Mouse (Mus musculus): ENCODE measurements around the gene Naxd. TPM values are rescaled to one million over a fixed set of nuclear protein-coding genes. Genes with fewer than 3 reads are reported as not detected.
A peak's percentile ranks its signal among the peaks of the same experiment; 100 is the strongest.
"Not testable (repeated sequence)": the region's sequence is repeated elsewhere in the genome, so short reads cannot be mapped to it uniquely, and the experiment has no call there.

Naxd gene
- polyA plus RNA-seq, 1 experiment from 2014 or later: 70.0 TPM

DNA sequence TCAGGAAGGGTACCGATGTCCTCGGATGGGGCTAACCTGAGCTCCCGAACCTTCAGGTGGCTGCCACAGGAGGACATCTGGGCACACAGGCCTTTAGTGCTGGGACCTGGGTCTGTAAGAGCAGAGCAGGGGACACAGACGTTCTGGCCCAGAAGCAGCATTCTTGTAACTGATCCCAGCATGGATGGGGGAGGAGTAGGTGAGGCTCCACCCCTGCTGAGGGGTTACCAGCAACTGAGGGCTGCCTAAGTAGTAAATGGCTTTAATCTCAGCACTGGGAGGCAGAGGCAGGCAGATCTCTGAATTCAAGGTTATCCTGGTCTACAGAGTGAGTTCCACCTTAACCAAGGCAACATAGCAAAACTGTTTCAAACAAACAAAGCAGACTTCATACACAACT is 45.6 kb downstream of the Naxd start:
- Histone ChIP-seq H3K4me3 (no peak overlapping the region), H3K9ac (no peak overlapping the region), H3K9me3 (replicated peaks) (no peaks in the 10 kb centered on the region), H3K27ac (no peak overlapping the region), H3K4me1 (replicated peaks) (no peaks in the 10 kb centered on the region), H3K36me3 (peaks cover 31% of the 10 kb centered on the region), H3K4me2 (no peak overlapping the region), H3K27me3 (no peaks in the 10 kb centered on the region)
- no peak for ATAC-seq (replicated peaks; ENCODE audit: insufficient number of reproducible peaks, insufficient read depth, low FRiP score, low read depth)
- WGBS: 80% methylated on average over 4 of the region's 4 CpGs

DNA sequence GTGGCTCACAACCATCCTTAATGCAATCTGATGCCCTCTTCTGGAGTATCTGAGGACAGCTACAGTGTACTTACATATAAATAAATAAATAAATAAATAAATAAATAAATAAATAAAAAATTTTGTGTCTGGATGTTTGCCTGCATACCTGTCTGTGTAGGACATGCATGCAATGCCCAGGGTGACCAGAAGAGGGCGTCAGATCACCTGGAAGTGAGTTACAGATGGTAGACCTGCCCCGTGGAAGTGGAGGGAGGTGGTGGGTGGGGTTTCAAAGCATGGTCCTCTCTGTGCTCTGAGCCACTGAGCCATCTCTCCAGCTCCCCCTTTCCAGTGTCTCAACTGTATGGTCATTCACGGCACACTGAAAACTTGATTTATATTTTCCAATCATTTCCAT is 47.1 kb downstream of the Naxd start:
- Histone ChIP-seq H3K4me3 (no peak overlapping the region), H3K9me3 (replicated peaks) (no peaks in the 10 kb centered on the region), H3K27me3 (no peaks in the 10 kb centered on the region), H3K27ac (no peak overlapping the region), H3K9ac (no peak overlapping the region), H3K4me2 (no peak overlapping the region), H3K36me3 (peaks cover 31% of the 10 kb centered on the region), H3K4me1 (replicated peaks) (no peaks in the 10 kb centered on the region; the same call in 1 of the 2 replicates)
- ATAC-seq (replicated peaks; ENCODE audit: insufficient number of reproducible peaks, insufficient read depth, low FRiP score, low read depth): no peak
- 52% methylated on average over 3 of the region's 3 CpGs for WGBS

DNA sequence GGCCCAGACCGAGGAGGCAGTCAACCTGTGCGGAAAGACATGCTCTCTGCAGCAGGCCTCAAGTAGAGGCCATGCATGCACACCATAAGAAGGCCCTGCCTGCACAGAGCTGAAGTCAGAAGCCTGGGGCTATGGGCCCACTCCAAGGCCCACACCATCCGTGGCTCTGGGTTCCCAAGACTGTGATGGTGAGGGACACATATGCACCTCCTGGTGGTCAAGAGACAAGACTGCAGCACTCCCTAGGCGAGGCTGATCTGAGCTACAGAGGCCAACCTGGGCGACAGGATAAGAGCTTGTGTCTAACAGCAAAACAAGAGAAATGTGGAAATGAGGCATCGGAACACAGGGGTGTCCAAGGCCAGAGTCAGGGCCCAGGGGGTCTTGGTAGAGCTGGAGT is 49.8 kb downstream of the Naxd start:
- 63% methylated on average over 6 of the region's 6 CpGs for WGBS
- Histone ChIP-seq H3K9ac (no peak overlapping the region), H3K4me3 (no peak overlapping the region), H3K36me3 (peaks cover 10% of the 10 kb centered on the region; the same call in 1 of the 2 replicates), H3K27ac (no peak overlapping the region), H3K4me1 (replicated peaks) (peaks cover 12% of the 10 kb centered on the region), H3K27me3 (no peaks in the 10 kb centered on the region), H3K9me3 (replicated peaks) (no peaks in the 10 kb centered on the region), H3K4me2 (no peak overlapping the region)
- ATAC-seq (replicated peaks; ENCODE audit: insufficient number of reproducible peaks, insufficient read depth, low FRiP score, low read depth): no peak

DNA sequence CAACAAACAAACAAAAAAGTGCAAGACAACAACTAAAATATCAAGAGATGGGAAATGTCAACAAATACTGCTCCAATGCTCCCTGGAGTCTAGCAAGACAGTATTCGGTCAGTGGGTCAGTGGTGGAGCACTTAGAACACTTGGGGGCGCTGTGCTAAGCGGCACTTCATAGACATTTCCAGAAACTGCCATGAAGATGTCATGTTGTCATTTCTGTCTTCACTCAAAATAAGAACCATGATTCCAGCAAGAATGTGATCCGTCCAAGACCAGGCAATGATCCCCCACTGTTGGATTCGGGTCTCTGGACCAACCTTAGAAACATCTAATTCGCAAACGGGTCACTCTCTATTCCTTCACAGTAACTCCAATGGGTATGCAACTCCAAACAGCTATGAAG is 52.4 kb downstream of the Naxd start:
- H3K9ac ChIP-seq: 0 out of 2 replicates have a peak overlapping the region, but pooled peaks have one; percentile 92
- peak overlapping the region; percentile 83 for H3K4me3 ChIP-seq
- H3K36me3 ChIP-seq: 0 out of 2 replicates have a peak, but pooled peaks cover 7% of the 10 kb centered on the region
- peak overlapping the region; percentile 80 for H3K4me2 ChIP-seq
- peak overlapping the region; percentile 95; the same call in 1 of the 2 replicates for H3K27ac ChIP-seq
- H3K9me3 ChIP-seq (replicated peaks): no peaks in the 10 kb centered on the region
- no peaks in the 10 kb centered on the region for H3K27me3 ChIP-seq
- no peak for ATAC-seq (replicated peaks; ENCODE audit: insufficient number of reproducible peaks, insufficient read depth, low FRiP score, low read depth)
- H3K4me1 ChIP-seq (replicated peaks): peaks cover 24% of the 10 kb centered on the region
- WGBS: 16% methylated on average over 7 of the region's 7 CpGs

DNA sequence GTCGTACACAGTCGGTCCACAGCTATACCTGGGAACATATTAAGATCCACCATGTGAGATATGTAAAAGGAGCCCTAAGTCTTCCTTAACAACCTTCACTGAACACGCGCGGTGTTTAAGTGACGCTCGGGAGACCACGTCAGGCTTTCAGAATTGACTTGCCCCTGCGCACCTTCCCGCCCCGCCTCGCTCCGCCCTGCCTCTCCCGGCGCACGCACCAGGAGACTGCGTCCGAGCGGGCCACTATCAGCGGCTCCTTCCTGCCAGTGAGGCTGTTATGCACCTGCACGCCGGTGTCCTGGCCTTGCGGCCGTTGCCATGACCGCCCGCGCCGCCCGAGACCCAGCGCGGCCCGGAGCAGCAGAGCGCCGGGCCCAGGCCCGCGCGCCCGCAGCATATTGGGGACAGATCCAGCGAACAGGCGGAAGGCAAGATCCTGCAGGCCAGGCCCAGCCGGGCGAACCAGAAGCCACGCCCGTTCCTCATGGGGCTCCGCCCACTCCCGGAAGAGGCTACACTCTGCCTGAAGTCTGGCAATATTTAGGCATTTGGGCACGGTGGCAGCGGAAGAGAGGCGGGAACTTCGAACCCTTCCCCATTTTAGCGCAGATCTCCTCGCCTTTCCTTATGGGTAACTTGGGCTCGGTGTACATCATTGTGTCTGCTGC is 53.1 kb downstream of the Naxd start, which contains the start of gene Cars2:
Cars2 (minus strand) TSS at position 503 of the 668 bp plus-strand sequence.
- H3K27ac ChIP-seq: peak within 1 kb of the TSS; percentile 95
- H3K4me1 ChIP-seq (replicated peaks): peaks cover 25% of the 10 kb centered on the region
- H3K36me3 ChIP-seq: 0 out of 2 replicates have a peak, but pooled peaks cover 7% of the 10 kb centered on the region
- WGBS: under 1% methylated on average over 53 of the region's 53 CpGs
- H3K27me3 ChIP-seq: no peaks in the 10 kb centered on the region
- H3K9me3 ChIP-seq (replicated peaks): no peaks in the 10 kb centered on the region
- peak within 1 kb of the TSS; percentile 92 for H3K9ac ChIP-seq
- peak within 1 kb of the TSS; percentile 80 for H3K4me2 ChIP-seq
- peak within 1 kb of the TSS; percentile 83 for H3K4me3 ChIP-seq
- ATAC-seq (replicated peaks; ENCODE audit: insufficient number of reproducible peaks, insufficient read depth, low FRiP score, low read depth): peak; percentile 74

DNA sequence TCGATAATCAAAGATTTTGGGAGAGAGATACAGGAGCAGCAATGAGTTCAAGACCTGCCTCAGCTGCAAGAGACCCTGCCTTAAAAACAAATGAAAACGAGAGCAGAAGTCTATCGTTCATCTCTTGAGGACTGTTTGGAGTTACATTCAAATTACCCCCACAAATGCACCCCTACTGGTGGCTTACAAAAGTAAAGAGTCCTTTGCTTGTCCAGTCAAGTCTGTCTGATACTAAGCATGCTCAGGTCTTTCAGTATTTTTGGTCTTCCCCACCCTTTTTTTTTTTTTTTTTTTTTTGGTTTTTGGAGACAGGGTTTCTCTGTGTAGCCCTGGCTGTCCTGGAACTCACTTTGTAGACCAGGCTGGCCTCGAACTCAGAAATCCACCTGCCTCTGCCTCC is 54.2 kb downstream of the Naxd start:
- H3K27ac ChIP-seq; H3K4me3 ChIP-seq; H3K9ac ChIP-seq; H3K27me3 ChIP-seq; H3K9me3 ChIP-seq (replicated peaks); ATAC-seq (replicated peaks; ENCODE audit: insufficient number of reproducible peaks, insufficient read depth, low FRiP score, low read depth); H3K36me3 ChIP-seq; H3K4me2 ChIP-seq: not testable (repeated sequence)
- 83% methylated on average over 4 of the region's 4 CpGs for WGBS
- H3K4me1 ChIP-seq (replicated peaks): peaks cover 25% of the 10 kb centered on the region

DNA sequence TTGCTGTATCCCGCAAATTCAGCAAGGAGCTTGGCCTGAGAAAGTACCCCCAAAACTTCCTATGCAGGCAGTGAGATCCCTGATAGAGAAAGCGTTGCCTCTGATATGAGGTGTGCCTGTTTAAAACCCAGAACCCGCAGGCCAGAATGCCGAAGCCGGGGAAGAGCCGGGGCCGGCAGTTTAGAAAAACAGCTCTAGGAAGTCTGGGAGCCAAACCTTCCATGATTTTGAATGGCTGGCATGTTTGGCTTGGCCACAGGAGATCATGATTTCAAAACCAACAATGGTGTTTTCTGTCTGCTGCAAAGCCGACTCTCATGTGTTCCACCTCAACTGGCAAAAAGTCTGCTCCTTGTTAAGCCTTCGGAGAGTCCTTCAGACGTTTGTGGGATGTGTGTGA is 55.1 kb downstream of the Naxd start:
- ATAC-seq (replicated peaks; ENCODE audit: insufficient number of reproducible peaks, insufficient read depth, low FRiP score, low read depth): no peak
- H3K4me1 ChIP-seq (replicated peaks): peaks cover 25% of the 10 kb centered on the region

DNA sequence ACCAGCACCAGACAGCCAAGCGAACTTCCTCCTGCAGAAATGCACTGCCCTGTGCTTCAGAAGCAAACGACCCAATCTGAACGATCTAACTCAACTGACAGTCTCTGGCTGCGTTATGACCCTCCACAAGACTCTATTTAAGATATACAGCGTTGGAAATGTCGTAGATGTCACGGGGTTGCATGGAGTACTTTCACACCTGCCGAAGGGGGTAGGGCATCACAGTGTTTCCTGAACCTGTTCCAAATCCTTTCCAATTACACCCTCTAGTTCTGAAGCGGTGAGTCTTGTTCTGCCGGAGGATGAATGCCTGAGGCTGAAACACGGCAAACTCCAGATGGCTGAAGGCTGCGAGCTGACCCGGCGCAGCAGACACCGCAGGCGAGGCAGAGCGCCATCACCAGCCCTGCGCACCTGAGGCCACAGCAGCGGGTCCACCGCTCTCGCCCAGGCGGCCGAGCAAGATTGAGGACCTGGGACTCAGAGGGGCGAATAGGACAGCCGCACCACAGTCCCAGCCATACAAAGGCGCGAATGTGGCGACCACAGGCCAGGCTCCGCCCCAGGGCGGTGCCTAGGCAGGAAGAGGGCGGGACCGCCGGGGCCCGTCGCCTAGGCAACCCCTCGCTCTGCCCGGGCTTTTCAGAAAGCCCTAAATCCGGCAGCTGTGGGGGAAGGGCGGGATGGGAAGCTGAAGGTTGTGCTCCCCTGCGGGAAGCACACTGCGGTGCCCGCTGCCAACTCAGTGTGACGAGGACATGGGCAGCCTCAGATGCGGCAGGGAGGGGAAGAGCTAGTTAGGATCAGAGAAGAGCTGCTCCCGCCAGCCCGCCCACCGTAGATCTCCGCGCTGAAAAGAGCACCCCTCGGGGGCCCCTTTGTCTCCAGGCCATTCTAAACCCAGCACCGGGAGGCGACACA is 57.8 kb downstream of the Naxd start, which contains the start of gene Ing1:
Ing1 (plus strand) TSS at position 773 of the 921 bp plus-strand sequence.
- peaks cover 31% of the 10 kb centered on the region for H3K4me1 ChIP-seq (replicated peaks)
- peak within 1 kb of the TSS; percentile 100 for H3K27ac ChIP-seq
- H3K4me3 ChIP-seq: peak within 1 kb of the TSS; percentile 98
- WGBS: under 1% methylated on average over 52 of the region's 52 CpGs
- H3K36me3 ChIP-seq: no peaks in the 10 kb centered on the region
- peak within 1 kb of the TSS; percentile 97 for H3K9ac ChIP-seq
- H3K4me2 ChIP-seq: peak within 1 kb of the TSS; percentile 91
- peak; percentile 71 for ATAC-seq (replicated peaks; ENCODE audit: insufficient number of reproducible peaks, insufficient read depth, low FRiP score, low read depth)
- no peaks in the 10 kb centered on the region for H3K27me3 ChIP-seq
- H3K9me3 ChIP-seq (replicated peaks): no peaks in the 10 kb centered on the region

More for the DNA sequence above, 55.1 kb downstream of the Naxd start:
- WGBS: 78% methylated on average over 10 of the region's 10 CpGs
- H3K4me2 ChIP-seq: no peak overlapping the region
- no peak overlapping the region for H3K9ac ChIP-seq
- 0 out of 2 replicates have a peak, but pooled peaks cover 1% of the 10 kb centered on the region for H3K36me3 ChIP-seq
- H3K9me3 ChIP-seq (replicated peaks): no peaks in the 10 kb centered on the region
- no peak overlapping the region for H3K27ac ChIP-seq
- H3K4me3 ChIP-seq: no peak overlapping the region
- H3K27me3 ChIP-seq: no peaks in the 10 kb centered on the region

DNA sequence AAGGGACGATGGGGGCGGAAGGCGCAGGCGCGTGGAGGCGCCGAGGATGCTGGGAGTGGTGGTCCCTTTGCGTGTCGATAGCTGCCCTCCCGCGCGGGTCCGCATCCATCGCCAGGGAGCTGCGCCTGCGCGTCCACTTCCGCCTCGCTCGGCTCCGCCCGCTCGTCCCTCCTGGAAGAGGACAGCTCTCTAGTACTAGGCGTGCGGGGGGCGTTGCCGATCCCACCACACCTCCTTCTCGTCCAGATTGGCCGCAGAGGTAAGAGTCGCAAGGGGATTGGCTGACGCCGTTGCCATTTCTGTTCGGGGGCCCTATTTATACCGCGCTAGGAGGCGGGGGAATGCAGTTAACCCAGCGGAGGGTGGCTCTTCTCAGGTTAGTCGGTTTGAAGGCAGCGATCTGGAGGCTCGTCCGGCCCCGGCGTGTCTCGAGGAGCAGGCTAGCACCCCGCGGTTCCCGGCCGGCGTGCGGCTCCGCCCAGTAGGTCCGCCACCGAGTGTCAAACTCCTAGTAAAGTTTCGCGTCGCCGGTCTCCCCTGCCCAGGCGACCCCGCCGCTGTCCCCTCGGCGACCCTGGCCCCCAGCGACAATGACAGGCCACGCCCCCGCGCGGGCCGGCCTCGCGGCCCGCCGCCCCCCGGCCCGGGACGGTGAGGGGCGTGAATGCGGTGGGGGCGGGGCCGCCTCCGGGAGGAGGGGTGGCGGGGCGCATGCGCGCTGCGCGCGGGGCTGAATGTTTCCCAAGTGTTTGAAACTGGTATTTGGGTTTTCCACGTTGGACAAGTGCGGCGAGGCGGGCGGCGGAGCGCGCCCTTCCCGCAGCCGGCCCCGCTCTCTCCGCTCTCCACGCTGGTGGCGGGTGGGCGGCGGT is 58.6 kb downstream of the Naxd start:
- WGBS: under 1% methylated on average over 99 of the region's 103 CpGs

DNA sequence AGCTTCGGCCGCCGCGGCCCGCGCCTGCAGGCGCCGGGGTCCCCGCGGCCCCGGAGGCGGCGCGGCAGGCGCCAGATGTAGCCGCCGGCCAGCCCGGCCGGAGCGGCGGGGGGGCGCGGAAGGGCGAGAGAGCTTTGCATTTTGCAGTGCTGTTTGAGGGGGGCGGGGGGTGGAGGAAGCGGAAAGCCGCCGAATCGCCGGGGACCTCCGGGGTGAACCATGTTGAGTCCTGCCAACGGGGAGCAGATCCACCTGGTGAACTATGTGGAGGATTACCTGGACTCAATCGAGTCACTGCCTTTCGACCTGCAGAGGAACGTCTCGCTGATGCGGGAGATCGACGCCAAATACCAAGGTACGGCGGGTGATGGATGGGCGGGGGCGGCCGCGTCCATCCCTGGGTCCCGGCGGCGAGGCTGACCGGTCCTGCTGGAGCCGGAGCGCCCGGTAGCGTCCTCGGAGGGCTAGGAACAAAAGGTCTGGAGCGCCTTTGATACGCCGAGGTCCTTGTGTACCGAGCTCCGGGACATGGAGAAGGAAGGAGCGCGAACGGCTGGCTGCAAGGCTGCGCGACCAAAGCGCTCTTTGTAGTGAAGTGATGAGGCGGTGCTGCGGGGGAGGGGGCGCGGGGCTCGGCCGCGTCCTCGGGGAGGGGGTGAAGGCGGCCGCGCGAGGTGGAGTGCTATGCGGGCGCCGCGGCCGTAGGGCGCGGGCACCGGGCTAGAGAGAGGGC is 59.6 kb downstream of the Naxd start:
- ATAC-seq (replicated peaks; ENCODE audit: insufficient number of reproducible peaks, insufficient read depth, low FRiP score, low read depth): no peak
- H3K27me3 ChIP-seq: no peaks in the 10 kb centered on the region
- H3K27ac ChIP-seq: peak overlapping the region; percentile 100
- H3K4me2 ChIP-seq: peak overlapping the region; percentile 91
- peaks cover 9% of the 10 kb centered on the region for H3K36me3 ChIP-seq
- under 1% methylated on average over 81 of the region's 85 CpGs for WGBS
- peaks cover 27% of the 10 kb centered on the region for H3K4me1 ChIP-seq (replicated peaks)
- no peaks in the 10 kb centered on the region for H3K9me3 ChIP-seq (replicated peaks)
- H3K9ac ChIP-seq: peak overlapping the region; percentile 97
- peak overlapping the region; percentile 98 for H3K4me3 ChIP-seq

More for the DNA sequence above, 58.6 kb downstream of the Naxd start:
- H3K27ac ChIP-seq: peak overlapping the region; percentile 100
- 0 out of 2 replicates have a peak, but pooled peaks cover 2% of the 10 kb centered on the region for H3K36me3 ChIP-seq
- H3K9ac ChIP-seq: peak overlapping the region; percentile 97
- ATAC-seq (replicated peaks; ENCODE audit: insufficient number of reproducible peaks, insufficient read depth, low FRiP score, low read depth): peak; percentile 88
- H3K4me3 ChIP-seq: peak overlapping the region; percentile 98
- H3K27me3 ChIP-seq: no peaks in the 10 kb centered on the region
- H3K9me3 ChIP-seq (replicated peaks): no peaks in the 10 kb centered on the region
- peaks cover 30% of the 10 kb centered on the region for H3K4me1 ChIP-seq (replicated peaks)
- peak overlapping the region; percentile 91 for H3K4me2 ChIP-seq

All from heart, embryonic 15.5 days (tissue).